Mouse (Mus musculus): ENCODE data around the gene Ptpdc1.

GRCm38 (mm10) chr13:48659254-48660220 lies 34.1 kb upstream of the Ptpdc1 start:
- no peak for TF ChIP-seq CTCF (conservative IDR thresholded peaks at IDR 0.05; ENCODE audit: low read length)
- no peak for TF ChIP-seq NANOG (IDR thresholded peaks at IDR 0.05; ENCODE audit: borderline replicate concordance, low read length)
